Mouse (Mus musculus): ENCODE data around the gene Wdr26. TPM values are rescaled to one million over a fixed set of nuclear protein-coding genes. Genes with fewer than 3 reads are reported as not detected.

The Wdr26 gene
- total and polyA plus RNA-seq, 2 experiments from 2014 or later = 37.4 to 38.6 TPM

- Histone ChIP-seq H3K27me3 (ENCODE audit: control insufficient read depth, insufficient read depth, low read length) (no peaks in the 10 kb centered on the region), H3K4me1 (ENCODE audit: control insufficient read depth, insufficient read depth) (peaks cover 9% of the 10 kb centered on the region), H3K9ac (replicated peaks; ENCODE audit: low read depth, low read length) (no peak overlapping the region), H3K4me2 (ENCODE audit: low read depth, low read length) (no peak overlapping the region), H3K4me3 (ENCODE audit: low read depth, low read length) (no peak overlapping the region), H3K27ac (ENCODE audit: low read depth) (no peak overlapping the region), H3K36me3 (replicated peaks; ENCODE audit: control insufficient read depth, insufficient read depth, low read length) (0 out of 2 replicates have a peak, but pooled peaks cover 4% of the 10 kb centered on the region), H3K9me3 (replicated peaks; ENCODE audit: control insufficient read depth, low read length) (no peaks in the 10 kb centered on the region)
- DNase-seq (ENCODE audit: low spot score) (no peak), ATAC-seq (ENCODE audit: insufficient read depth, low read depth) (no peak)
- TF ChIP-seq CTCF (IDR thresholded peaks at IDR 0.05; ENCODE audit: low read depth) = no peak
- no peak for TF ChIP-seq EP300 (IDR thresholded peaks at IDR 0.05; ENCODE audit: low read depth)
- 43% methylated on average over 4 of the region's 4 CpGs for WGBS
Measured at GRCm38 (mm10) chr1:181216315-181216714, 4.5 kb upstream of the Wdr26 start.

GRCm38 (mm10) chr1:181214296-181215035 lies 2.7 kb upstream of the Wdr26 start:
- TF ChIP-seq CTCF (IDR thresholded peaks at IDR 0.05; ENCODE audit: low read depth) = no peak
- TF ChIP-seq EP300 (IDR thresholded peaks at IDR 0.05; ENCODE audit: low read depth) = no peak
- Histone ChIP-seq H3K4me2 (ENCODE audit: low read depth, low read length) (no peak overlapping the region), H3K4me1 (ENCODE audit: control insufficient read depth, insufficient read depth) (peaks cover 9% of the 10 kb centered on the region), H3K27me3 (ENCODE audit: control insufficient read depth, insufficient read depth, low read length) (no peaks in the 10 kb centered on the region), H3K4me3 (ENCODE audit: low read depth, low read length) (no peak overlapping the region), H3K9ac (replicated peaks; ENCODE audit: low read depth, low read length) (no peak overlapping the region), H3K27ac (ENCODE audit: low read depth) (no peak overlapping the region), H3K9me3 (replicated peaks; ENCODE audit: control insufficient read depth, low read length) (no peaks in the 10 kb centered on the region), H3K36me3 (replicated peaks; ENCODE audit: control insufficient read depth, insufficient read depth, low read length) (0 out of 2 replicates have a peak, but pooled peaks cover 4% of the 10 kb centered on the region)
- ATAC-seq (ENCODE audit: insufficient read depth, low read depth) (no peak), DNase-seq (ENCODE audit: low spot score) (no peak)
- 86% methylated on average over 8 of the region's 8 CpGs for WGBS

GRCm38 (mm10) chr1:181211403-181211919 lies 340 bp downstream of the Wdr26 start:
- peak overlapping the region; percentile 99 for H3K27ac ChIP-seq (ENCODE audit: low read depth)
- no peaks in the 10 kb centered on the region for H3K27me3 ChIP-seq (ENCODE audit: control insufficient read depth, insufficient read depth, low read length)
- no peak for TF ChIP-seq EP300 (IDR thresholded peaks at IDR 0.05; ENCODE audit: low read depth)
- no peak for TF ChIP-seq CTCF (IDR thresholded peaks at IDR 0.05; ENCODE audit: low read depth)
- no peaks in the 10 kb centered on the region for H3K9me3 ChIP-seq (replicated peaks; ENCODE audit: control insufficient read depth, low read length)
- peaks cover 9% of the 10 kb centered on the region for H3K4me1 ChIP-seq (ENCODE audit: control insufficient read depth, insufficient read depth)
- ATAC-seq (ENCODE audit: insufficient read depth, low read depth) (peak; percentile 47), DNase-seq (ENCODE audit: low spot score) (no peak)
- peak overlapping the region; percentile 82 for H3K4me3 ChIP-seq (ENCODE audit: low read depth, low read length)
- H3K4me2 ChIP-seq (ENCODE audit: low read depth, low read length) = peak overlapping the region; percentile 91
- H3K9ac ChIP-seq (replicated peaks; ENCODE audit: low read depth, low read length) = peak overlapping the region; percentile 93
- under 1% methylated on average over 19 of the region's 72 CpGs for WGBS
- H3K36me3 ChIP-seq (replicated peaks; ENCODE audit: control insufficient read depth, insufficient read depth, low read length) = peaks cover 10% of the 10 kb centered on the region

DNA sequence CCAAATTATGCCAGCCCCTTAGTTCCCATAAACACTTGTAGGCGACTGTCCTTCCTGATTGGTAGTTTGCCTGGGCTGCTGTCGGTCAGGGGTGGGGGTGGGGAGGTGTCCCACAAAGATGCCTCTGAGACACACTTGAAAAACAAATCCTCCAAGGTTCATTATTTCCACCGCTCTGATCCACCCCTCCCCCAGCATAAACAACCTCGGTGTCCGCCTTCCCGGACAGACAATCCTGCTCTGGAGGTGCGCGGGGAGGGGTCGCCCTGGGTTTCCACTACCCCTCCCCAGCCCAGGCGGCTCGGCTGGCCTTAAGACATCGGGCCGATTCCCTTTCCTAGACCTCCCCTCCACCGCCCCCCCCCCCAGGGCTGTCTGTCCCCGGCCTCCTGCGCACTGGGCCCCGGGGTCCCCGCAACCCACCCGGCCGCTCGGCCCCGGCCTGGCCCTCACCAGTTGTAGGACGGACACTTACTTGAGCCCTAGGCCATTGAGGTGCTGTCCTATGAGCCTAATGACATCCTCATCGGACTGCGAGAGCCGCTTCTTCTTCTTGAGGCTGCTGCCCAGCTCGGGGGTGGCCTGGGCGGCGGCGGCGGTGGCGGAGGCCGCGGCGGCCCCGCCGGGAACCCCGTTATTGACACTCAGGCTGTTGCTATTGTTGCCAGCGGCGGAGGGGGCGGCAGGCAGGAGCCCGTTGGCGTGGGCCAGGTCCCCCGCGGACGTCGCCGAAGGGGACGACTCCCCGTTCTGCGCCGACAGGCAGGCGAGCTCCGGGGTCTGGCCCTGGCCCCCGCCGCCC lies 999 bp downstream of the Wdr26 start:
- H3K9ac ChIP-seq (replicated peaks; ENCODE audit: low read depth, low read length) = peak overlapping the region; percentile 93
- under 1% methylated on average over 47 of the region's 56 CpGs for WGBS

GRCm38 (mm10) chr1:181210147-181210546 lies 1.7 kb downstream of the Wdr26 start:
- WGBS = 5% methylated on average over 4 of the region's 4 CpGs
- TF ChIP-seq EP300 (IDR thresholded peaks at IDR 0.05; ENCODE audit: low read depth) (no peak), CTCF (IDR thresholded peaks at IDR 0.05; ENCODE audit: low read depth) (no peak)
- Histone ChIP-seq H3K27ac (ENCODE audit: low read depth) (peak overlapping the region; percentile 99), H3K9ac (replicated peaks; ENCODE audit: low read depth, low read length) (peak overlapping the region; percentile 93), H3K4me1 (ENCODE audit: control insufficient read depth, insufficient read depth) (peaks cover 9% of the 10 kb centered on the region), H3K4me2 (ENCODE audit: low read depth, low read length) (peak overlapping the region; percentile 91), H3K36me3 (replicated peaks; ENCODE audit: control insufficient read depth, insufficient read depth, low read length) (peaks cover 20% of the 10 kb centered on the region), H3K27me3 (ENCODE audit: control insufficient read depth, insufficient read depth, low read length) (no peaks in the 10 kb centered on the region), H3K9me3 (replicated peaks; ENCODE audit: control insufficient read depth, low read length) (no peaks in the 10 kb centered on the region), H3K4me3 (ENCODE audit: low read depth, low read length) (peak overlapping the region; percentile 82)
- DNase-seq (ENCODE audit: low spot score) (no peak), ATAC-seq (ENCODE audit: insufficient read depth, low read depth) (no peak)

More for the DNA sequence above, 999 bp downstream of the Wdr26 start:
- DNase-seq (ENCODE audit: low spot score) = peak; percentile 43
- Histone ChIP-seq H3K4me3 (ENCODE audit: low read depth, low read length) (peak overlapping the region; percentile 82), H3K9me3 (replicated peaks; ENCODE audit: control insufficient read depth, low read length) (no peaks in the 10 kb centered on the region), H3K36me3 (replicated peaks; ENCODE audit: control insufficient read depth, insufficient read depth, low read length) (peaks cover 13% of the 10 kb centered on the region), H3K27ac (ENCODE audit: low read depth) (peak overlapping the region; percentile 99), H3K27me3 (ENCODE audit: control insufficient read depth, insufficient read depth, low read length) (no peaks in the 10 kb centered on the region), H3K4me2 (ENCODE audit: low read depth, low read length) (peak overlapping the region; percentile 91), H3K4me1 (ENCODE audit: control insufficient read depth, insufficient read depth) (peaks cover 9% of the 10 kb centered on the region)
- peak; percentile 24 for ATAC-seq (ENCODE audit: insufficient read depth, low read depth)
- TF ChIP-seq CTCF (IDR thresholded peaks at IDR 0.05; ENCODE audit: low read depth) = no peak

Data from heart, postnatal 0 days (tissue).